Mouse (Mus musculus) E14TG2a.4 (cell line): Measurements from ENCODE around the gene Ms4a6d.

Experiments used
- H3K27me3 ChIP-seq: 2 replicates; pipeline ENCODE4 v1.6.1; 2014; ENCODE audit warnings: low read length, control low read depth; ENCODE audit not compliant: insufficient read depth
- H3K36me3 ChIP-seq: 2 replicates; pipeline ENCODE4 v1.6.1; 2014; ENCODE audit warnings: low read length, control low read depth; ENCODE audit not compliant: insufficient read depth
- H3K4me1 ChIP-seq: replicated peaks from 2 replicates; pipeline ENCODE4 v1.6.1; 2014; ENCODE audit warnings: low read depth, low read length, control low read depth
- H3K4me3 ChIP-seq: replicated peaks from 2 replicates; pipeline ENCODE4 v1.5.1; 2014; ENCODE audit warnings: mild to moderate bottlenecking, low read length
- H3K9me3 ChIP-seq: 2 replicates; pipeline ENCODE4 v1.6.1; 2014; ENCODE audit warnings: low read length, control low read depth
- CTCF ChIP-seq: conservative IDR thresholded peaks from 2 replicates; pipeline ENCODE4 v1.5.1; 2014; ENCODE audit warnings: low read length
- NANOG ChIP-seq: IDR thresholded peaks from 2 replicates; pipeline ENCODE4 v1.6.1; 2014; ENCODE audit warnings: borderline replicate concordance, low read length, mixed read lengths
- POU5F1 ChIP-seq: IDR thresholded peaks from 2 replicates; pipeline ENCODE4 v1.6.1; 2014; ENCODE audit warnings: low read length, borderline replicate concordance

The Ms4a6d gene

GRCm38 (mm10) chr19:11604603-11605002 lies at the start of gene Ms4a6d:
Ms4a6d (minus strand) TSS chr19:11604849.
- Histone ChIP-seq H3K4me3 (no peak within 1 kb of the TSS), H3K36me3 (no peaks in the 10 kb centered on the region), H3K4me1 (no peaks in the 10 kb centered on the region), H3K9me3 (peaks cover 6% of the 10 kb centered on the region; the same call in 1 of the 2 replicates), H3K27me3 (no peaks in the 10 kb centered on the region)
- TF ChIP-seq POU5F1, result no peak
- TF ChIP-seq NANOG, result no peak
- no peak for TF ChIP-seq CTCF

- Histone ChIP-seq H3K36me3 (no peaks in the 10 kb centered on the region), H3K4me1 (no peaks in the 10 kb centered on the region), H3K27me3 (no peaks in the 10 kb centered on the region), H3K9me3 (no peaks in the 10 kb centered on the region), H3K4me3 (no peak overlapping the region)
- no peak for TF ChIP-seq POU5F1
- no peak for TF ChIP-seq CTCF
- TF ChIP-seq NANOG, result no peak
Measured at GRCm38 (mm10) chr19:11649564-11649963, 44.9 kb upstream of the Ms4a6d start.

GRCm38 (mm10) chr19:11646166-11646565 lies 41.5 kb upstream of the Ms4a6d start:
- H3K4me3 ChIP-seq, result no peak overlapping the region
- TF ChIP-seq POU5F1 (no peak), NANOG (no peak), CTCF (no peak)

GRCm38 (mm10) chr19:11640732-11641131 lies 36.1 kb upstream of the Ms4a6d start, which contains the start of gene Ms4a3:
Ms4a3 (minus strand) TSS chr19:11640851.
- Histone ChIP-seq H3K9me3 (no peaks in the 10 kb centered on the region), H3K36me3 (no peaks in the 10 kb centered on the region), H3K27me3 (no peaks in the 10 kb centered on the region), H3K4me1 (no peaks in the 10 kb centered on the region), H3K4me3 (no peak within 1 kb of the TSS)
- TF ChIP-seq NANOG (no peak), CTCF (no peak), POU5F1 (no peak)

More at GRCm38 (mm10) chr19:11646166-11646565, 41.5 kb upstream of the Ms4a6d start:
- H3K27me3 ChIP-seq, result no peaks in the 10 kb centered on the region
- no peaks in the 10 kb centered on the region for H3K9me3 ChIP-seq
- no peaks in the 10 kb centered on the region for H3K4me1 ChIP-seq
- no peaks in the 10 kb centered on the region for H3K36me3 ChIP-seq

GRCm38 (mm10) chr19:11639038-11639437 lies 34.4 kb upstream of the Ms4a6d start:
- Histone ChIP-seq H3K4me3 (no peak overlapping the region), H3K36me3 (no peaks in the 10 kb centered on the region), H3K9me3 (no peaks in the 10 kb centered on the region), H3K4me1 (no peaks in the 10 kb centered on the region), H3K27me3 (no peaks in the 10 kb centered on the region)
- TF ChIP-seq NANOG (no peak), CTCF (no peak), POU5F1 (no peak)

GRCm38 (mm10) chr19:11635572-11635971 lies 30.9 kb upstream of the Ms4a6d start:
- TF ChIP-seq POU5F1 (no peak), NANOG (no peak)
- Histone ChIP-seq H3K36me3 (no peaks in the 10 kb centered on the region), H3K9me3 (no peaks in the 10 kb centered on the region), H3K27me3 (no peaks in the 10 kb centered on the region), H3K4me1 (no peaks in the 10 kb centered on the region), H3K4me3 (no peak overlapping the region)

- no peak for TF ChIP-seq CTCF
- Histone ChIP-seq H3K4me3 (no peak overlapping the region), H3K4me1 (no peaks in the 10 kb centered on the region), H3K27me3 (no peaks in the 10 kb centered on the region), H3K36me3 (no peaks in the 10 kb centered on the region), H3K9me3 (no peaks in the 10 kb centered on the region)
Measured at GRCm38 (mm10) chr19:11634330-11634729, 29.7 kb upstream of the Ms4a6d start.

- Histone ChIP-seq H3K36me3 (no peaks in the 10 kb centered on the region), H3K4me3 (no peak overlapping the region), H3K4me1 (no peaks in the 10 kb centered on the region), H3K9me3 (no peaks in the 10 kb centered on the region), H3K27me3 (no peaks in the 10 kb centered on the region)
- TF ChIP-seq NANOG, result no peak
- no peak for TF ChIP-seq CTCF
- TF ChIP-seq POU5F1, result no peak
Measured at GRCm38 (mm10) chr19:11633732-11634131, 29.1 kb upstream of the Ms4a6d start.

- H3K36me3 ChIP-seq, result no peaks in the 10 kb centered on the region
- H3K4me3 ChIP-seq, result no peak overlapping the region
- H3K4me1 ChIP-seq, result no peaks in the 10 kb centered on the region
- no peaks in the 10 kb centered on the region for H3K9me3 ChIP-seq
- TF ChIP-seq POU5F1, result no peak
- TF ChIP-seq NANOG, result no peak
- no peak for TF ChIP-seq CTCF
- no peaks in the 10 kb centered on the region for H3K27me3 ChIP-seq
Measured at GRCm38 (mm10) chr19:11625231-11625630, 20.6 kb upstream of the Ms4a6d start.
